Mouse (Mus musculus): ENCODE measurements around the gene Gabarapl1.

GRCm38 (mm10) chr6:129577605-129578004 lies 44.6 kb downstream of the Gabarapl1 start, which contains the start of gene Klre1:
- TF ChIP-seq GATA1 (IDR thresholded peaks at IDR 0.05; ENCODE audit: borderline replicate concordance, low read length), result no peak
- TF ChIP-seq FLI1 (IDR thresholded peaks at IDR 0.05; ENCODE audit: low read length), result no peak

All from megakaryocyte, embryonic 14.5 days (primary cell).